ENCODE assay signal across 13 mouse cellular contexts in genomic region chr1:37742602-37743270, GRCm38 (mm10). TPM values are rescaled to one million over a fixed set of nuclear protein-coding genes. Genes with fewer than 3 reads are reported as not detected.
DNase-seq lines count a peak whose midpoint lies in the region; ATAC-seq and TF ChIP-seq lines count a peak whose summit lies in the region.
"Had no signal": no experiment of that assay in that cellular context is flagged by ENCODE, and none has a peak within 500 bp of the region (broad histone marks: within the 10 kb centered on the region; RNA-seq: fewer than 3 reads in every experiment).

No protein-coding gene starts in this region.

- intact Hi-C loops in heart, postnatal 25 days (cut with DNase I): no loop called here

- H3K36me3 ChIP-seq in forebrain, embryonic 15.5 days: no peaks in the 10 kb centered on the region
- H3K36me3 ChIP-seq in neural tube, embryonic 14.5 days (ENCODE audit: control insufficient read depth, insufficient read depth, low read length): no peaks in the 10 kb centered on the region
- no peaks in the 10 kb centered on the region for H3K36me3 ChIP-seq in kidney, adult 2 months (ENCODE audit: control insufficient read depth, insufficient read depth, low read length)
- H3K36me3 ChIP-seq: intestine, embryonic 15.5 days had no signal

- TF ChIP-seq CTCF in kidney, adult 2 months (conservative IDR thresholded peaks at IDR 0.05; ENCODE audit: insufficient read depth, insufficient read length, low read depth, low read length): no peak

- H3K4me1 ChIP-seq in forebrain, embryonic 15.5 days: peaks cover 6% of the 10 kb centered on the region; the same call in 1 of the 2 replicates
- no peaks in the 10 kb centered on the region; the same call in 1 of the 2 replicates for H3K4me1 ChIP-seq in neural tube, embryonic 14.5 days (ENCODE audit: control insufficient read depth, insufficient read depth, low read length)
- H3K4me1 ChIP-seq in kidney, adult 2 months (ENCODE audit: control insufficient read depth, insufficient read depth, low read length): no peaks in the 10 kb centered on the region
- H3K4me1 ChIP-seq: intestine, embryonic 15.5 days had no signal

- H3K9ac ChIP-seq in forebrain, embryonic 15.5 days (replicated peaks): no peak overlapping the region; the same call in 1 of the 2 replicates
- no peak overlapping the region for H3K9ac ChIP-seq in neural tube, embryonic 14.5 days (replicated peaks; ENCODE audit: low read depth, low read length)
- H3K9ac ChIP-seq: intestine, embryonic 15.5 days had no signal

- 29% methylated on average over 14 of the region's 14 CpGs for WGBS in forebrain, embryonic 15.5 days
- WGBS in neural tube, embryonic 14.5 days: 37% methylated on average over 14 of the region's 14 CpGs
- WGBS in kidney, adult 2 months: 58% methylated on average over 14 of the region's 14 CpGs

- H3K4me3 ChIP-seq in forebrain, embryonic 15.5 days: no peak overlapping the region
- H3K4me3 ChIP-seq in neural tube, embryonic 14.5 days (ENCODE audit: low read depth, low read length): no peak overlapping the region
- no peak overlapping the region for H3K4me3 ChIP-seq in kidney, adult 2 months (ENCODE audit: insufficient read depth, low read depth, low read length)
- H3K4me3 ChIP-seq: intestine, embryonic 15.5 days; left cerebral cortex, adult 2 months had no signal

- H3K4me2 ChIP-seq in forebrain, embryonic 15.5 days (replicated peaks): 0 out of 2 replicates have a peak overlapping the region, but pooled peaks have one; percentile 3
- H3K4me2 ChIP-seq in neural tube, embryonic 14.5 days (ENCODE audit: low read depth, low read length): peak overlapping the region; percentile 21; the same call in 1 of the 2 replicates
- H3K4me2 ChIP-seq: intestine, embryonic 15.5 days had no signal

- H3K9me3 ChIP-seq in forebrain, embryonic 15.5 days: no peaks in the 10 kb centered on the region
- no peaks in the 10 kb centered on the region for H3K9me3 ChIP-seq in neural tube, embryonic 14.5 days (ENCODE audit: control insufficient read depth, low read length)
- H3K9me3 ChIP-seq: intestine, embryonic 15.5 days had no signal

- peak overlapping the region; percentile 7; the same call in 1 of the 2 replicates for H3K27ac ChIP-seq in forebrain, embryonic 15.5 days (replicated peaks)
- peak overlapping the region; percentile 72 for H3K27ac ChIP-seq in neural tube, embryonic 14.5 days (ENCODE audit: low read depth, low read length)
- H3K27ac ChIP-seq in kidney, adult 2 months (ENCODE audit: insufficient read depth, low read depth, low read length): no peak overlapping the region
- H3K27ac ChIP-seq: intestine, embryonic 15.5 days; left cerebral cortex, adult 2 months; stomach, postnatal 0 days had no signal

- peak; percentile 15 for DNase-seq in embryo, embryonic 10.5 days (ENCODE audit: low spot score)
- no peak for DNase-seq in embryo, embryonic 10 days (ENCODE audit: low spot score)
- DNase-seq in mesoderm, embryonic 11.5 days (ENCODE audit: low read depth, low spot score): peak; percentile 13
- no peak for DNase-seq in adrenal gland, postnatal 4 days (ENCODE audit: low spot score in 2 of 2)
- DNase-seq in heart, postnatal 25 days (ENCODE audit: low spot score): no peak
- DNase-seq in kidney, adult 2 months: no peak
- DNase-seq: gastrocnemius, postnatal 36 days; kidney, postnatal 4 days had no signal

- TF ChIP-seq POLR2A in kidney, adult 2 months (IDR thresholded peaks at IDR 0.05; ENCODE audit: low read depth, low read length): no peak

- no peaks in the 10 kb centered on the region for H3K27me3 ChIP-seq in forebrain, embryonic 15.5 days
- H3K27me3 ChIP-seq in neural tube, embryonic 14.5 days (ENCODE audit: control insufficient read depth, insufficient read depth, low read length): no peaks in the 10 kb centered on the region
- H3K27me3 ChIP-seq in kidney, adult 2 months (replicated peaks; ENCODE audit: control insufficient read depth, insufficient read depth, low read length): no peaks in the 10 kb centered on the region
- H3K27me3 ChIP-seq: intestine, embryonic 15.5 days had no signal

- 0 out of 2 replicates have a peak, but pooled peaks have one; percentile 26 for ATAC-seq in forebrain, embryonic 15.5 days (replicated peaks)
- ATAC-seq in neural tube, embryonic 14.5 days (ENCODE audit: low read depth): peak; percentile 61
- ATAC-seq: intestine, embryonic 15.5 days had no signal

RNA-seq across cellular contexts. Expression of gene 2010300C02Rik, which starts 22.9 kb away (rescaled TPM):
- 2.9 and 3.1 TPM in 2 replicates for polyA plus RNA-seq in forebrain, embryonic 15.5 days (2015; fragmentation: Nextera tagmentation; extraction: Ambion mirVana)
- polyA plus RNA-seq in neural tube, embryonic 14.5 days (2014; fragmentation: Nextera tagmentation; extraction: Ambion mirVana): 2.6 and 3.5 TPM in 2 replicates
- total RNA-seq in adrenal gland, postnatal 4 days (2021): 1 to 10 TPM; 4.6 to 6.1 TPM
- total RNA-seq in heart, postnatal 25 days (2021): under 1 TPM; 0.53 to 0.73 TPM
- polyA plus RNA-seq in kidney, adult 2 months (2012; rRNA removed): 0.86 and 1.2 TPM in 2 replicates

Comparison
In these comparisons a context has a peak if more than half of its experiments do, and no peak if none do; other contexts are left out.
1. DNase-seq: peak in embryo, embryonic 10.5 days (single experiment) and mesoderm, embryonic 11.5 days (single experiment); none in embryo, embryonic 10 days (single experiment), adrenal gland, postnatal 4 days (0 of 2), heart, postnatal 25 days (single experiment) and kidney, adult 2 months (single experiment).